In the genomic region with DNA sequence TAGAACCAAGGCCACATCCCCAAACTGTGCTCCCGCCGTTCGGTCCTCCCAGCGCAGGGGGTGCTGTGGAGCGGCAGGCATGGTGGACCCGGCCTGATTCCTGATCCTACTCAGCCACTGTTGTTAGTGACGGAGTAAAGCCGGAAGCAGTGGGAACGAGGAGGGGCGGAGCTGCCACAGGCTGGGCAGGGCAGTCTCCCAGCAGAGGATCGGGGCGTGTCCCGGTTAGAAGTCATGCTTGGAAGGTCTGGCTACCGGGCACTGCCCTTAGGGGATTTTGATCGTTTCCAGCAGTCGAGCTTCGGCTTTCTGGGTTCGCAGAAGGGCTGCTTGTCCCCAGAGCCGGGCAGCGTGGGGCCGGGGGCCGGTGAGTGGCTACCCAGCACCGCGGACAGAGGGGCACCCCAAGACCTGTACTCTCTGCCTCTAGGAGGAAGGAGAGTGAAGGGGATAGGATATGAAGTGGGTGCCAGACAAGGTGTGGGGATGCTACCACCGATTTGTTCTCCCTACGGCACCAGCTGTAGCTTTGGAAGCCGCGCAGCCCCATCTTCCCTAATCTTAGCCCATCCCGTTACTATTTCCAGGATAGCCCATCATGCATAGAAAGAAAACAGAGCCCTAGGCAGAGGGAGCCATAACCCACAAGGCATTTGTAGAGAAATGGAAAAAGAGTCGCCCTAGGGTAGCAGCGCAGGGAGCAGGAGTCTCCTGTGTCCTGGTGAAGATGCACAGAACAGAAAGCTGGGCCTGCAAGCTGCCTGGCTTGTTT, we compare ENCODE assay signal across 8 mouse cellular contexts. TPM values are rescaled to one million over a fixed set of nuclear protein-coding genes. Genes with fewer than 3 reads are reported as not detected.
DNase-seq lines count a peak whose midpoint lies in the region; ATAC-seq lines count a peak whose summit lies in the region.

A gene (plus strand): TSS at position 132 of the 772 bp plus-strand sequence.

- H3K4me1 ChIP-seq in hindbrain, embryonic 11.5 days (replicated peaks; ENCODE audit: control insufficient read depth, insufficient read depth, low read length) = no peaks in the 10 kb centered on the region

- peak within 1 kb of the TSS; percentile 75 for H3K4me2 ChIP-seq in hindbrain, embryonic 11.5 days (replicated peaks; ENCODE audit: low read depth, low read length)

- peak within 1 kb of the TSS; percentile 39; the same call in 1 of the 2 replicates for H3K27ac ChIP-seq in hindbrain, embryonic 11.5 days (ENCODE audit: low read depth, low read length)

- peak; percentile 96 for ATAC-seq in hindbrain, embryonic 11.5 days (ENCODE audit: low FRiP score)

- H3K36me3 ChIP-seq in hindbrain, embryonic 11.5 days (ENCODE audit: control insufficient read depth, insufficient read depth, low read length) = no peaks in the 10 kb centered on the region

- peak within 1 kb of the TSS; percentile 71 for H3K4me3 ChIP-seq in hindbrain, embryonic 11.5 days (ENCODE audit: low read depth, low read length)

- no peaks in the 10 kb centered on the region for H3K9me3 ChIP-seq in hindbrain, embryonic 11.5 days (ENCODE audit: control insufficient read depth, low read length)

- H3K27me3 ChIP-seq in hindbrain, embryonic 11.5 days (ENCODE audit: control insufficient read depth, insufficient read depth, low read length) = no peaks in the 10 kb centered on the region

- WGBS in hindbrain, embryonic 11.5 days = 2% methylated on average over 31 of the region's 31 CpGs

- H3K9ac ChIP-seq in hindbrain, embryonic 11.5 days (ENCODE audit: low read depth, low read length) = peak within 1 kb of the TSS; percentile 78

- peak; percentile 95 for DNase-seq in MN1 (ENCODE audit: low spot score)
- peak; percentile 92 for DNase-seq in cerebellum, adult 9-10 months
- peak; percentile 93 to 96 for DNase-seq in frontal cortex, adult 2 months (ENCODE audit: extremely low spot score in 1 of 2, low spot score in 1 of 2)
- DNase-seq in hindbrain, embryonic 11.5 days (ENCODE audit: low spot score) = peak; percentile 94
- peak; percentile 92 to 94 for DNase-seq in layer of hippocampus, postnatal 10 days (ENCODE audit: low spot score in 2 of 2)
- peak; percentile 98 for DNase-seq in lung, postnatal 10 days
- DNase-seq in ovary, postnatal 36 days (ENCODE audit: low spot score) = peak; percentile 93
- peak; percentile 95 for DNase-seq in thymus, postnatal 25 days

RNA-seq across cellular contexts. Expression of the gene that starts here (rescaled TPM):
- polyA plus RNA-seq in frontal cortex, adult 2 months (2012; rRNA removed) = 99.9 and 102 TPM in 2 replicates
- polyA plus RNA-seq in hindbrain, embryonic 11.5 days (2014; fragmentation: Nextera tagmentation; extraction: Ambion mirVana) = 31.2 and 35.7 TPM in 2 replicates
- total RNA-seq in layer of hippocampus, postnatal 10 days (2021) = 10 to 100 TPM; 77.5 to 80.5 TPM

Comparison
In these comparisons a context has a peak if more than half of its experiments do, and no peak if none do; other contexts are left out.
1. Peak in every context shown above with its lines: DNase-seq, ATAC-seq, H3K4me3 ChIP-seq and H3K27ac ChIP-seq.